Mouse (Mus musculus): ENCODE measurements around the gene Zfp598.
"Not testable (repeated sequence)": the region's sequence is repeated elsewhere in the genome, so short reads cannot be mapped to it uniquely, and the experiment has no call there.

Gene Zfp598

GRCm38 (mm10) chr17:24689251-24690081 lies 20.0 kb downstream of the Zfp598 start, which contains the start of gene Syngr3:
TSS of gene Syngr3 (minus strand) at chr17:24689955.
- peak; percentile 50 for DNase-seq

- DNase-seq = no peak
These were observed 22.9 kb downstream of the Zfp598 start for GRCm38 (mm10) chr17:24692385-24692784.

GRCm38 (mm10) chr17:24695326-24696010 lies 26.0 kb downstream of the Zfp598 start:
- no peak for DNase-seq

- peak; percentile 92 for DNase-seq
These were observed 26.7 kb downstream of the Zfp598 start, which contains the start of the genes Gfer and Noxo1 for GRCm38 (mm10) chr17:24696011-24696697. TSS of gene Gfer (minus strand) at chr17:24696156. TSS of gene Noxo1 (plus strand) at chr17:24696234.

- DNase-seq = peak; percentile 44
These were observed 28.5 kb downstream of the Zfp598 start for GRCm38 (mm10) chr17:24697985-24698384.

GRCm38 (mm10) chr17:24698715-24699114 lies 29.2 kb downstream of the Zfp598 start:
- no peak for DNase-seq

GRCm38 (mm10) chr17:24699473-24699872 lies 30.0 kb downstream of the Zfp598 start:
- no peak for DNase-seq

- DNase-seq = no peak
These were observed 31.8 kb downstream of the Zfp598 start for GRCm38 (mm10) chr17:24701251-24701650.

GRCm38 (mm10) chr17:24705821-24706220 lies 36.3 kb downstream of the Zfp598 start:
- DNase-seq = no peak

GRCm38 (mm10) chr17:24706982-24707800 lies 37.7 kb downstream of the Zfp598 start, which contains the start of gene Tbl3:
TSS of gene Tbl3 (minus strand) at chr17:24707660.
- DNase-seq = peak; percentile 96

GRCm38 (mm10) chr17:24707801-24708425 lies 38.4 kb downstream of the Zfp598 start:
- DNase-seq = no peak

- no peak for DNase-seq
These were observed 39.2 kb downstream of the Zfp598 start for GRCm38 (mm10) chr17:24708646-24709045.

- DNase-seq = no peak
These were observed 46.1 kb downstream of the Zfp598 start for GRCm38 (mm10) chr17:24715556-24715955.

- no peak for DNase-seq
These were observed 46.7 kb downstream of the Zfp598 start for GRCm38 (mm10) chr17:24716166-24716682.

GRCm38 (mm10) chr17:24717943-24718342 lies 48.5 kb downstream of the Zfp598 start, which contains the start of the genes Rnf151 and Rps2:
TSS of gene Rnf151 (minus strand) at chr17:24718063.
TSS of gene Rps2 (plus strand) at chr17:24718116.
- no peak for DNase-seq

- DNase-seq = not testable (repeated sequence)
These were observed 49.5 kb downstream of the Zfp598 start for GRCm38 (mm10) chr17:24718938-24719337.

GRCm38 (mm10) chr17:24719494-24720222 lies 50.2 kb downstream of the Zfp598 start:
- DNase-seq = peak; percentile 98

GRCm38 (mm10) chr17:24720616-24721015 lies 51.1 kb downstream of the Zfp598 start:
- DNase-seq = not testable (repeated sequence)

GRCm38 (mm10) chr17:24721383-24721955 lies 52.0 kb downstream of the Zfp598 start:
- DNase-seq = not testable (repeated sequence)
